Mouse (Mus musculus) forebrain, embryonic 11.5 days (tissue): Measurements from ENCODE around the gene Lrrc8d. TPM values are rescaled to one million over a fixed set of nuclear protein-coding genes. Genes with fewer than 3 reads are reported as not detected.

ENCODE experiments used
- ATAC-seq: fragments of 200-750 bp; cut with Nextera tagmentation; replicated peaks from 2 replicates; pipeline ENCODE4 v1.8.0; 2017; ENCODE audit warnings: moderate TSS enrichment; ENCODE audit not compliant: low FRiP score
- DNase-seq: peaks from one replicate; pipeline ENCODE4 v3.0.0-alpha.2; 2017; ENCODE audit warnings: low spot score
- H3K27ac ChIP-seq: fragments of 300-500 bp; sonication (generic); 2 replicates; pipeline ENCODE4 v1.5.1; 2014; ENCODE audit warnings: low read depth, low read length
- H3K27me3 ChIP-seq: fragments of 300-500 bp; sonication (generic); 2 replicates; pipeline ENCODE4 v1.6.1; 2014; ENCODE audit warnings: mild to moderate bottlenecking, low read length, mixed read lengths; ENCODE audit not compliant: control insufficient read depth, insufficient read depth
- H3K36me3 ChIP-seq: fragments of 300-500 bp; sonication (generic); 2 replicates; pipeline ENCODE4 v1.6.1; 2014; ENCODE audit warnings: mild to moderate bottlenecking, low read length, moderate library complexity, mixed read lengths; ENCODE audit not compliant: control insufficient read depth, insufficient read depth
- H3K4me1 ChIP-seq: fragments of 300-500 bp; sonication (generic); replicated peaks from 2 replicates; pipeline ENCODE4 v1.6.1; 2014; ENCODE audit warnings: low read length, mixed read lengths; ENCODE audit not compliant: control insufficient read depth, insufficient read depth
- H3K4me2 ChIP-seq: fragments of 300-500 bp; sonication (generic); 2 replicates; pipeline ENCODE4 v1.6.1; 2014; ENCODE audit warnings: low read depth, mild to moderate bottlenecking, low read length, moderate library complexity, mixed read lengths; ENCODE audit not compliant: severe bottlenecking
- H3K4me3 ChIP-seq: fragments of 300-500 bp; sonication (generic); 2 replicates; pipeline ENCODE4 v1.5.1; 2014; ENCODE audit warnings: low read depth, low read length
- H3K9ac ChIP-seq: fragments of 300-500 bp; sonication (generic); 2 replicates; pipeline ENCODE4 v1.6.1; 2014; ENCODE audit warnings: low read length
- H3K9me3 ChIP-seq: fragments of 300-500 bp; sonication (generic); 2 replicates; pipeline ENCODE4 v1.6.1; 2016; ENCODE audit warnings: low read length, mixed read lengths; ENCODE audit not compliant: control insufficient read depth
- WGBS: fragments of 180-500 bp; shearing (Covaris S2); extraction: QIAGEN DNeasy Blood & Tissue Kit; methylation state at CpG from one replicate; pipeline ENCODE4 v1.1.7; 2014; 5-methylcytosine and 5-hydroxymethylcytosine counted together
- polyA plus RNA-seq: library from polyadenylated mRNA; unstranded; fragments of >200 nt; fragmentation: Nextera tagmentation; extraction: Ambion mirVana; gene quantifications from 2 replicates; pipeline ENCODE4 v1.2.1, GENCODE M21; 2014

The Lrrc8d gene
- polyA plus RNA-seq, 1 experiment from 2014 or later = 28.9 TPM

- H3K4me2 ChIP-seq = no peak overlapping the region
- H3K27ac ChIP-seq = no peak overlapping the region
- 80% methylated on average over 9 of the region's 9 CpGs for WGBS
- H3K9me3 ChIP-seq = no peaks in the 10 kb centered on the region
- H3K36me3 ChIP-seq = no peaks in the 10 kb centered on the region; the same call in 1 of the 2 replicates
- ATAC-seq (no peak), DNase-seq (no peak)
- no peaks in the 10 kb centered on the region for H3K27me3 ChIP-seq
- H3K4me1 ChIP-seq = peaks cover 2% of the 10 kb centered on the region; the same call in 1 of the 2 replicates
- H3K9ac ChIP-seq = no peak overlapping the region
- no peak overlapping the region for H3K4me3 ChIP-seq
These were observed 4.8 kb downstream of the Lrrc8d start for GRCm38 (mm10) chr5:105704573-105704972.

GRCm38 (mm10) chr5:105706635-105707034 is 6.9 kb downstream of the Lrrc8d start:
- Histone ChIP-seq H3K27me3 (no peaks in the 10 kb centered on the region), H3K9me3 (no peaks in the 10 kb centered on the region), H3K36me3 (no peaks in the 10 kb centered on the region; the same call in 1 of the 2 replicates), H3K4me2 (no peak overlapping the region), H3K4me3 (no peak overlapping the region), H3K4me1 (no peaks in the 10 kb centered on the region), H3K9ac (no peak overlapping the region), H3K27ac (no peak overlapping the region)
- DNase-seq (no peak), ATAC-seq (no peak)
- 90% methylated on average over 11 of the region's 11 CpGs for WGBS

- Histone ChIP-seq H3K27ac (no peak overlapping the region), H3K9me3 (no peaks in the 10 kb centered on the region), H3K4me2 (no peak overlapping the region), H3K4me1 (no peaks in the 10 kb centered on the region), H3K4me3 (no peak overlapping the region), H3K9ac (no peak overlapping the region), H3K36me3 (no peaks in the 10 kb centered on the region; the same call in 1 of the 2 replicates), H3K27me3 (no peaks in the 10 kb centered on the region)
- WGBS = 88% methylated on average over 5 of the region's 5 CpGs
- ATAC-seq (no peak), DNase-seq (no peak)
These were observed 8.5 kb downstream of the Lrrc8d start for GRCm38 (mm10) chr5:105708276-105708675.

- WGBS = 93% methylated on average over 7 of the region's 7 CpGs
- no peak overlapping the region for H3K9ac ChIP-seq
- ATAC-seq = no peak
These were observed 10.7 kb downstream of the Lrrc8d start for GRCm38 (mm10) chr5:105710473-105710872.

GRCm38 (mm10) chr5:105714446-105714845 is 14.7 kb downstream of the Lrrc8d start:
- Histone ChIP-seq H3K9me3 (no peaks in the 10 kb centered on the region), H3K4me2 (no peak overlapping the region), H3K27ac (no peak overlapping the region), H3K27me3 (no peaks in the 10 kb centered on the region), H3K9ac (no peak overlapping the region), H3K4me1 (peaks cover 15% of the 10 kb centered on the region; the same call in 1 of the 2 replicates), H3K36me3 (no peaks in the 10 kb centered on the region), H3K4me3 (no peak overlapping the region)
- ATAC-seq = no peak
- DNase-seq = no peak
- WGBS = 89% methylated on average over 6 of the region's 6 CpGs

More at GRCm38 (mm10) chr5:105710473-105710872, 10.7 kb downstream of the Lrrc8d start:
- Histone ChIP-seq H3K9me3 (no peaks in the 10 kb centered on the region), H3K27ac (no peak overlapping the region), H3K36me3 (no peaks in the 10 kb centered on the region), H3K4me2 (no peak overlapping the region), H3K27me3 (no peaks in the 10 kb centered on the region), H3K4me3 (no peak overlapping the region), H3K4me1 (peaks cover 6% of the 10 kb centered on the region; the same call in 1 of the 2 replicates)
- DNase-seq = no peak

- H3K4me2 ChIP-seq = no peak overlapping the region
These were observed 15.3 kb downstream of the Lrrc8d start for GRCm38 (mm10) chr5:105715095-105715494.

GRCm38 (mm10) chr5:105715531-105716124 is 15.9 kb downstream of the Lrrc8d start:
- no peaks in the 10 kb centered on the region for H3K9me3 ChIP-seq
- WGBS = 68% methylated on average over 10 of the region's 10 CpGs
- H3K4me2 ChIP-seq = no peak overlapping the region
- DNase-seq = no peak
- no peaks in the 10 kb centered on the region for H3K36me3 ChIP-seq
- H3K9ac ChIP-seq = no peak overlapping the region; the same call in 1 of the 2 replicates
- no peaks in the 10 kb centered on the region for H3K27me3 ChIP-seq
- peaks cover 15% of the 10 kb centered on the region; the same call in 1 of the 2 replicates for H3K4me1 ChIP-seq
- H3K27ac ChIP-seq = no peak overlapping the region; the same call in 1 of the 2 replicates
- no peak; the same call in 1 of the 2 replicates for ATAC-seq
- H3K4me3 ChIP-seq = no peak overlapping the region

More at GRCm38 (mm10) chr5:105715095-105715494, 15.3 kb downstream of the Lrrc8d start:
- Histone ChIP-seq H3K4me1 (peaks cover 15% of the 10 kb centered on the region; the same call in 1 of the 2 replicates), H3K27ac (no peak overlapping the region), H3K36me3 (no peaks in the 10 kb centered on the region), H3K9ac (no peak overlapping the region), H3K9me3 (no peaks in the 10 kb centered on the region), H3K27me3 (no peaks in the 10 kb centered on the region), H3K4me3 (no peak overlapping the region)
- WGBS = 90% methylated on average over 8 of the region's 8 CpGs
- DNase-seq (no peak), ATAC-seq (no peak)

GRCm38 (mm10) chr5:105717294-105717693 is 17.5 kb downstream of the Lrrc8d start:
- Histone ChIP-seq H3K4me3 (no peak overlapping the region), H3K27ac (no peak overlapping the region), H3K36me3 (no peaks in the 10 kb centered on the region), H3K9ac (no peak overlapping the region), H3K4me1 (peaks cover 15% of the 10 kb centered on the region; the same call in 1 of the 2 replicates), H3K27me3 (no peaks in the 10 kb centered on the region), H3K4me2 (no peak overlapping the region), H3K9me3 (no peaks in the 10 kb centered on the region)
- ATAC-seq (no peak), DNase-seq (no peak)
- 87% methylated on average over 7 of the region's 7 CpGs for WGBS
